Mouse (Mus musculus): ENCODE results near the gene Cfap61.

- TF ChIP-seq CTCF (IDR thresholded peaks at IDR 0.05; ENCODE audit: borderline replicate concordance, control insufficient read depth, extremely low read depth, insufficient read depth, low read length, poor library complexity) (no peak), POLR2A (IDR thresholded peaks at IDR 0.05; ENCODE audit: control insufficient read depth, extremely low read depth, insufficient read depth, low read length, poor library complexity) (no peak)
Observed at GRCm38 (mm10) chr2:146227646-146228045, 293.1 kb downstream of the Cfap61 start.
